ENCODE assay signal across 11 mouse cellular contexts in genomic region chr2:104359305-104359704, GRCm38 (mm10). TPM values are rescaled to one million over a fixed set of nuclear protein-coding genes. Genes with fewer than 3 reads are reported as not detected.
"Had no signal": no experiment of that assay in that cellular context is flagged by ENCODE, and none has a peak within 500 bp of the region (broad histone marks: within the 10 kb centered on the region; RNA-seq: fewer than 3 reads in every experiment).

No protein-coding gene starts in this region.

- ATAC-seq: midbrain, embryonic 16.5 days had no signal

- DNase-seq: layer of hippocampus, adult 9-11 months; left cerebral cortex, postnatal 4 days; lung, postnatal 10 days; retina, postnatal 1 day; right cerebral cortex, postnatal 25 days; spleen, adult 18-20 months; thymus, postnatal 25 days had no signal

RNA-seq across cellular contexts. Expression of gene D430041D05Rik, which starts 51.5 kb away (rescaled TPM):
- total RNA-seq: monocyte, adult 5-6 weeks had no signal
- polyA plus RNA-seq: large intestine, adult 2 months; liver, embryonic 15.5 days had no signal
